Mouse (Mus musculus): ENCODE results near the gene Tsen2.

Gene Tsen2

GRCm38 (mm10) chr6:115542341-115542740 is 2.1 kb upstream of the Tsen2 start:
- DNase-seq, result no peak

GRCm38 (mm10) chr6:115546276-115546675 is 1.8 kb downstream of the Tsen2 start:
- peak; percentile 63 for DNase-seq

- no peak for DNase-seq
These were observed 11.0 kb downstream of the Tsen2 start for GRCm38 (mm10) chr6:115555485-115555884.

GRCm38 (mm10) chr6:115558176-115558575 is 13.7 kb downstream of the Tsen2 start:
- DNase-seq, result no peak

- DNase-seq, result peak; percentile 77
These were observed 15.5 kb downstream of the Tsen2 start for GRCm38 (mm10) chr6:115559651-115560632.

GRCm38 (mm10) chr6:115565479-115566045 is 21.1 kb downstream of the Tsen2 start:
- no peak for DNase-seq

GRCm38 (mm10) chr6:115574171-115574570 is 29.7 kb downstream of the Tsen2 start:
- DNase-seq, result no peak

GRCm38 (mm10) chr6:115577407-115577806 is 32.9 kb downstream of the Tsen2 start:
- DNase-seq, result no peak

- no peak for DNase-seq
These were observed 33.5 kb downstream of the Tsen2 start for GRCm38 (mm10) chr6:115577941-115578340.

- DNase-seq, result no peak
These were observed 36.3 kb downstream of the Tsen2 start for GRCm38 (mm10) chr6:115580810-115581209.

- no peak for DNase-seq
These were observed 38.1 kb downstream of the Tsen2 start for GRCm38 (mm10) chr6:115582328-115583115.

- no peak for DNase-seq
These were observed 39.1 kb downstream of the Tsen2 start for GRCm38 (mm10) chr6:115583430-115584125.

GRCm38 (mm10) chr6:115584176-115584575 is 39.7 kb downstream of the Tsen2 start:
- DNase-seq, result no peak

- DNase-seq, result no peak
These were observed 41.9 kb downstream of the Tsen2 start for GRCm38 (mm10) chr6:115586321-115586720.

- DNase-seq, result no peak
These were observed 47.4 kb downstream of the Tsen2 start for GRCm38 (mm10) chr6:115591692-115592359.

- DNase-seq, result no peak
These were observed 48.0 kb downstream of the Tsen2 start, which contains the start of gene Mkrn2os for GRCm38 (mm10) chr6:115592458-115592857. TSS of gene Mkrn2os (minus strand) at chr6:115592576.

- no peak for DNase-seq
These were observed 48.8 kb downstream of the Tsen2 start for GRCm38 (mm10) chr6:115593252-115593651.

GRCm38 (mm10) chr6:115594463-115594862 is 50.0 kb downstream of the Tsen2 start:
- peak; percentile 39 for DNase-seq

- DNase-seq, result no peak
These were observed 51.2 kb downstream of the Tsen2 start for GRCm38 (mm10) chr6:115595667-115596066.

- DNase-seq, result peak; percentile 50
These were observed 56.9 kb downstream of the Tsen2 start for GRCm38 (mm10) chr6:115601322-115601714.

GRCm38 (mm10) chr6:115601715-115602523 is 57.5 kb downstream of the Tsen2 start, which contains the start of gene Mkrn2:
TSS of gene Mkrn2 (plus strand) at chr6:115601902.
- DNase-seq, result peak; percentile 88
